12 mouse cellular contexts compared by ENCODE assay signal in the genomic region with DNA sequence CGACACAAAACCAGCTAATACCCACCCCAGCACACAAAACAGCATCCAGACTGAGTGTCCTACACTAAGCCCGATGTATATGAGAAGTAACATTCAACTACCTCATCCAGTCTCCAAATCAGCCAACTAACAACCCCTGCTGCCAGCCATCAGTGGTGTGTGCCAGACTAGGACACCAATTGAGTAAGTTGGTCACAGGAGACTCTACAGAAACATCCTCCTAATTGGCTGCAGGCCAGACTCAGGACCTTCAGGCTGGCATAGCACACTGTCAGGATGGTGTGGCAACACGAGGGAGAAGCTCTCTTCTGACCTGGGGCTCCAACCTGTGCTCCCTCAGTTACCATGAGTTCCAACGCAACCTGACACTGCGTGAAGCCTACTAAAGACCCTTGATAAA.
DNase-seq lines count a peak whose midpoint lies in the region; ATAC-seq and TF ChIP-seq lines count a peak whose summit lies in the region.
"Had no signal": no experiment of that assay in that cellular context is flagged by ENCODE, and none has a peak within 500 bp of the region (broad histone marks: within the 10 kb centered on the region; RNA-seq: fewer than 3 reads in every experiment).

No protein-coding gene starts in this region.

- peak; percentile 71 for DNase-seq in gastrocnemius, adult 2 months
- DNase-seq in gastrocnemius, postnatal 10 days: no peak
- DNase-seq in adrenal gland, postnatal 10 days: peak; percentile 70
- DNase-seq in liver, postnatal 0 days: peak; percentile 60
- DNase-seq in hindbrain, postnatal 0 days (ENCODE audit: low spot score): no peak
- DNase-seq: heart, postnatal 14 days; left cerebral cortex, postnatal 4 days had no signal

- H3K36me3 ChIP-seq in megakaryocyte, embryonic 14.5 days (replicated peaks; ENCODE audit: low read length): peaks cover 13% of the 10 kb centered on the region
- H3K36me3 ChIP-seq in liver, postnatal 0 days (replicated peaks; ENCODE audit: insufficient read depth, low read length): no peaks in the 10 kb centered on the region
- H3K36me3 ChIP-seq in hindbrain, postnatal 0 days (ENCODE audit: insufficient read depth, low read length): no peaks in the 10 kb centered on the region
- H3K36me3 ChIP-seq: forebrain, embryonic 12.5 days had no signal

- H3K4me1 ChIP-seq in megakaryocyte, embryonic 14.5 days: peaks cover 97% of the 10 kb centered on the region
- H3K4me1 ChIP-seq in liver, postnatal 0 days (ENCODE audit: insufficient read depth): peaks cover 69% of the 10 kb centered on the region
- no peaks in the 10 kb centered on the region for H3K4me1 ChIP-seq in hindbrain, postnatal 0 days (ENCODE audit: insufficient read depth, low read length)
- H3K4me1 ChIP-seq: forebrain, embryonic 12.5 days had no signal

- intact Hi-C loops in gastrocnemius, adult 2 months (cut with DNase I): no loop called here

- H3K27ac ChIP-seq in gastrocnemius, adult 2 months: peak overlapping the region; percentile 38; the same call in 1 of the 2 replicates
- peak overlapping the region; percentile 81 for H3K27ac ChIP-seq in liver, postnatal 0 days (ENCODE audit: low read depth)
- H3K27ac ChIP-seq in hindbrain, postnatal 0 days: no peak overlapping the region
- H3K27ac ChIP-seq: forebrain, embryonic 12.5 days had no signal

- no peak overlapping the region for H3K4me3 ChIP-seq in gastrocnemius, adult 2 months
- peak overlapping the region; percentile 30 for H3K4me3 ChIP-seq in megakaryocyte, embryonic 14.5 days (replicated peaks)
- H3K4me3 ChIP-seq in liver, postnatal 0 days (ENCODE audit: low read depth, low read length): no peak overlapping the region
- no peak overlapping the region for H3K4me3 ChIP-seq in hindbrain, postnatal 0 days (ENCODE audit: low read length)
- H3K4me3 ChIP-seq: forebrain, embryonic 12.5 days had no signal

- no peak for TF ChIP-seq CTCF in gastrocnemius, adult 2 months (IDR thresholded peaks at IDR 0.05)
- TF ChIP-seq CTCF in liver, postnatal 0 days (IDR thresholded peaks at IDR 0.05; ENCODE audit: low read depth): no peak
- no peak for TF ChIP-seq CTCF in hindbrain, postnatal 0 days (IDR thresholded peaks at IDR 0.05; ENCODE audit: low read depth)

- 63% methylated on average over 5 of the region's 5 CpGs for WGBS in liver, postnatal 0 days (ENCODE audit: insufficient replicate concordance)
- WGBS in hindbrain, postnatal 0 days: 86% methylated on average over 5 of the region's 5 CpGs

- ATAC-seq in megakaryocyte, adult 5-6 weeks (ENCODE audit: poor library complexity, severe bottlenecking): no peak
- ATAC-seq in liver, postnatal 0 days: peak; percentile 17; the same call in 1 of the 2 replicates
- ATAC-seq in hindbrain, postnatal 0 days: no peak
- no peak for ATAC-seq in activated CD4-positive, CD25-positive, alpha-beta regulatory T cell, adult 4 months

- H3K9me3 ChIP-seq in megakaryocyte, embryonic 14.5 days: no peaks in the 10 kb centered on the region
- no peaks in the 10 kb centered on the region for H3K9me3 ChIP-seq in liver, postnatal 0 days (ENCODE audit: low read length)
- H3K9me3 ChIP-seq in hindbrain, postnatal 0 days (ENCODE audit: low read length): no peaks in the 10 kb centered on the region
- H3K9me3 ChIP-seq: forebrain, embryonic 12.5 days had no signal

- no peaks in the 10 kb centered on the region for H3K27me3 ChIP-seq in megakaryocyte, embryonic 14.5 days (replicated peaks)
- no peaks in the 10 kb centered on the region for H3K27me3 ChIP-seq in liver, postnatal 0 days (ENCODE audit: insufficient read depth, low read length)
- H3K27me3 ChIP-seq in hindbrain, postnatal 0 days (ENCODE audit: insufficient read depth, low read length): no peaks in the 10 kb centered on the region
- H3K27me3 ChIP-seq: CH12.LX; forebrain, embryonic 12.5 days had no signal

- H3K4me2 ChIP-seq in liver, postnatal 0 days (ENCODE audit: low read depth, low read length): no peak overlapping the region
- H3K4me2 ChIP-seq in hindbrain, postnatal 0 days (ENCODE audit: low read depth, low read length): no peak overlapping the region
- H3K4me2 ChIP-seq: forebrain, embryonic 12.5 days had no signal

- peak overlapping the region; percentile 45 for H3K9ac ChIP-seq in liver, postnatal 0 days (replicated peaks)
- no peak overlapping the region for H3K9ac ChIP-seq in hindbrain, postnatal 0 days (replicated peaks; ENCODE audit: low read length)
- H3K9ac ChIP-seq: forebrain, embryonic 12.5 days had no signal

- no peak for TF ChIP-seq EP300 in liver, postnatal 0 days (IDR thresholded peaks at IDR 0.05; ENCODE audit: low read depth)

Comparison
In these comparisons a context has a peak if more than half of its experiments do, and no peak if none do; other contexts are left out.
1. DNase-seq: peak in gastrocnemius, adult 2 months (single experiment), adrenal gland, postnatal 10 days (single experiment) and liver, postnatal 0 days (single experiment); none in gastrocnemius, postnatal 10 days (single experiment) and hindbrain, postnatal 0 days (single experiment).